Mouse (Mus musculus) erythroid progenitor cell, adult 5-6 weeks (primary cell): Measurements from ENCODE around the gene Phb2. TPM values are rescaled to one million over a fixed set of nuclear protein-coding genes. Genes with fewer than 3 reads are reported as not detected.

ENCODE experiments used
- ATAC-seq: replicated peaks from 2 replicates; pipeline ENCODE4 v1.8.0; 2016; ENCODE audit warnings: moderate number of reproducible peaks, mild to moderate bottlenecking, moderate TSS enrichment, inconsistent platforms; ENCODE audit not compliant: poor library complexity, low FRiP score, severe bottlenecking
- total RNA-seq, 2 experiments: library from RNA; stranded (forward) in 1 of 2; stranded (reverse) in 1 of 2; fragments of 150-400 nt in 1 of 2; fragments of 186-747, 209-891 nt in 1 of 2; gene quantifications; 2 replicates each; pipeline versions ENCODE4 v1.2.3 to v1.2.4; 2015 to 2017; ENCODE audit warnings: low replicate concordance in 2 of 2

Phb2 gene
- total RNA-seq, 2 experiments from 2014 or later: 61.2 to 79.9 TPM

DNA sequence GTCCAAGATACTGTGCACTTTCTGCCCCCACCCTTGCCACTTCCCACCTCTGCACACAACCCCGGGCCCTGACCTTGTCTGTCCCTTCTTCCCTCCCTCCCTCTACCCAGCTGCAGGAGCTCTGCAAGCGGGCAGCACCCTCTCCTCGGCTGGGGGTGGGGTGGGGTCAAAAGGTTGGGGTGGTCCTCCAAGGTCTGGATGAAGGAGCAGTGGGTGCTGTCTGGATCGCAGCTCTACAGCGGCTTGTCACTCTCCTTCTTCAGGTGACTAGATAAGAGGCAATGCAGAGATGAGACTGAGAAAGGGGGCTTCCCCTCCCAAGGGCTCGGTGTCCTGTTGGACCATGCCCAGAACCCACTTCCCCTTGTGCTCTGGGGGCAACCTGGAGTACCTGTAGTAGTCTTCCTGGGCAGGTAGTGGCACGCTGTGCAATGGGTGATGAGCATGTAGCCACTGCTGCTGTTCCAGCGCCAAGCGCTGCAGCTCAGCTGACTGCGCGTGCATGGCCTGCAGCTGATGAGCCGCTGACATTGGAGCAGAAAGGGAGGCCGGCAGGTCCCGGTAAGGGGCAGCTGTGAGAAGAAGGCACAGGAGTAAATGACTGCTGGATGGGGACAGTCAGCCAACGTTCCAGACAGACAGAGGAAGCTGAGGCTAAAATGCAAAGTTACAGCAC lies 30.8 kb downstream of the Phb2 start:
- no peak for ATAC-seq

DNA sequence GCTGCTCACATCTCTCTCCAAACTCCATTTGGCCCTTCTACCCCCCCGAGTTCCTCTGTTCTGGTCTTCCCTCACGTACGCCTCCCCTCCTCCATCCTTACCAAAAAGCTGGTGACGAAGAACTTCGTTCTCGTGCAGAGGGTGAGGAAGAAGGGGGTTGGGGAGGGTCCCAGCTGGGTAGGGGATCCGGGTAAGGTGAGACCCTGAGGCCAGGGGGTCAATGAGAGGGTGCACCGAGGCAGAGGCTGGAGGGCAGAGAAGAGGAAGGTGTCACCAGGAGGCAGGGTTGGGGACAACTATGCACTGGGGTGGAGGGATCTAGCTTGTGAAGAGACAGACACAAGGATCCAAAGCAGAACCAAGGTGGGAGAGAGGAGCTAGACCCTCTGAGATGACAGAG lies 31.5 kb downstream of the Phb2 start:
- no peak for ATAC-seq

DNA sequence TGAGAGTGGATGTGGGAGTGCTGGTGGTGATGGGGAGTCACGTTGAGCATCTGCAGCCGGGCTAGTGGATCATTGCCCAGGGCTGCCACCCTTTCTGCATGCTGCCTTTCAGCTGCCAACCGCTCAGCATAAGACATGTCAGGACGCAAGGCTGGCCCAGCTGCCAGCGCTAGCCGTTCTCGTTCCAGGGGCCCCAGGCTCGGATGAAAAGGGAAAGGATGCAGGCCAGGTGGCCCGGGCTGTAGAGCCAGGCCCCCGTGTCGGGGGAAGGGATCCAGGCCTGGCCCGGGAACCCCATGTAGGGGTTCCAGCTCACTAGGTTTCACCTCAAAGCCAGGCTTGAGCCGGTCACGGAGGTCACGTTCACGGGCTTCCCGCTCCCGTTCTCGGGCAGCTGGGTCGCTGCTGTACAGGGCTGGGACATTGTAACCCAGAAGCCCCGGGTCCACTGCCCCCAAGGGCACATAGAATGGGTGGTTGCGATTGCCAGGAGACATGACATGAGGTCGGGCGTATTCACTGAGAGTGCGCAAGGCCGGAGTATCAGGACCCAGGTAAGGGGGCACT lies 32.7 kb downstream of the Phb2 start:
- ATAC-seq: no peak

DNA sequence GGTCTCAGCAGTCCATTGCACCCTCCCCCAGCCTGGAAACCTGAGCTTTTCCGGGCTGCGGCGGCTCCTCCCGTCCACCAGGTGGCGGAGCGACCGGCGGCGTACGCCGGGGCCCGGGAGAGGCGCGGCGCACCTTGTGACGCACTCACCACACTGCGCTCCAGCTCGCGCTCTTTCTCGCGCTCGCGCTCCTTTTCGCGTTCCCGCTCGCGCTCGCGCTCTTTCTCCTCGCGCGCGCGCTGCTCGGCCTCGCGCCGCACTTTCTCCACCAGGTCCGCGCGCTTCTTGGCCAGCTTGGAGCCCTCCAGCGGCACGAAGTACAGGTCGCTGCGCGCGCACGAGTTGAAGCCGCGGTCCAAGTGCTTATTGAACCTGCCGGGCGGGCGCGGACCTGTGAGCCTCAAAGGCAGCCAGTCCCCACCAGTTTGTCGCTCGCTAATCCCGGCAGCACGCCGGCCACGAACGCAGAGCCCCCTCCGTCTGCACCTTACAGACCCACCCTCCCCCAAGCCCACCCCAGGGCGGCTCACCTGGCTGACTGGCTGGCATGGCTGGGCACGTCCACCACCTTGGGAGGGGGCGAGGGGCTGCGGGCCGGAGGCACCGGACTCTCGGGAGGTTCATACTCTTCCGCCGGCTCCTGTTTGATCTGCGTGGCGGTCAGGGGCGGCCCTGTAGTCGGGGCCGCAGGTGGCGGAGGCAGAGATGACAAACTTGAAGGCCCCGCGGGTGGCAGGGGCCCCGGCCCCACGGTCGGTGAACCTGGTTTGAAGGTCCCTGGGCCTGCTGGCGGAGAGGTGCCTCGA lies 33.6 kb downstream of the Phb2 start:
- peak; percentile 79 for ATAC-seq

DNA sequence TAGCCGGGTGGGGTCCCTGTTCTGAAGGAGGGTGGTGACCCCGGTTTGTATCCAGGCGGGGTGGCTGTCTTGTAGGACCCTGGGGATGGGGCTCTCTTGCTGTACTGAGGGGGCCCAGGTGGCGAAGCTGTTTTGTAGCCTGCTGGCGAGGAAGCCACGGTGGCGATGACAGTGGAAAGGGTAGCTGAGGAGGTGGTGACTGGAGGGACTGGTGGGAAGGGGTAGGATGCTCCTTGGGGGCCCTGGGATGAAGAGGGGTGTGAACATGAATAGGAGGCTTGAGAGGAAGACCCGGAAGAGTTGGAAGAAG lies 34.1 kb downstream of the Phb2 start:
- ATAC-seq: no peak

DNA sequence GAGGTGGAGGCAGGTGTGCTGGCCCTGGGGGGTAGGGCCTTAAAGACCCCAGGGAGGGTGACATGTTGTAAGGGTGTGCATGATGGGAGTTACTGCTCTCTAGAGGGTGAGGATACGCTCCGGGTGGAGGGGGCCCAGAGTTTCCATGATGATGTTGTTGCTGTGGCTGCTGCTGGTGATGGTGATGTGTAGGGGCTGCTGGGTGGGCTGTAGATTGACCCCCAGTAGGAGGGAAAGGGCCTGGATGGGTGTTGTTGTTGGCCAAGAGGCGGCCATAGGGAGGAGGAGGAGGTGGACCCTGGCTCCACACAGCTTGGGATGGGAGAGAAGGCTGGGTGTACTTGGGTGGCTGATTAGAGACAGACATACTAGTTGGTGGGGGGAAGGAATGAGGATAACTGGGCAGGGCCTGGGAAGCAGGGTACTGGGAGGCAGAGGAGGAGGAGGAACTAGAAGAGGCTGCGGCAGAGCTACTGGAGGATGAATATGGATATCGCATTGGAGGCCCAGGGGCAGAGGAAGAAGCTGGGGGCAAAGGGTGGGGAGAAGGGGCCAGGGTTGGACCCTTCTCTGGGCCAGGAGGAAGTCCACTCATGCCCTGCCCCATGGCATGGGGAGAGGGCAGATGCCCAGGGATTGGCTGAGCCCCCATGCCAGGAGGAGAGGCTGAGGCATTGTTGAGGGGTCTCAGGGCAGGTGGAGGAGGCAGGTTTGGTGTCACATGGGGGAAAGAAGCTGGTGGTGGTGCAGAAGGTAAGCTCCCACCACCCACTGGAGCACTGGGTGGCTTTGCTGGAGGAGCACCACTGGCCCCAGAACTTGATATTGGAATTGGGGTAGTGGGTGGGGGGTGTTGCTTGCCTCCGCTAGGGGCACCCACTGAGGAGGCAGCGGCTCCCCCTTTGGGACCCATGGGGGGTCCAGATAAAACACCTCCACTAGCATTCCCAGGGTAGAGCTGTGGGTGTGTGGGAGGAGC lies 34.8 kb downstream of the Phb2 start:
- no peak for ATAC-seq

DNA sequence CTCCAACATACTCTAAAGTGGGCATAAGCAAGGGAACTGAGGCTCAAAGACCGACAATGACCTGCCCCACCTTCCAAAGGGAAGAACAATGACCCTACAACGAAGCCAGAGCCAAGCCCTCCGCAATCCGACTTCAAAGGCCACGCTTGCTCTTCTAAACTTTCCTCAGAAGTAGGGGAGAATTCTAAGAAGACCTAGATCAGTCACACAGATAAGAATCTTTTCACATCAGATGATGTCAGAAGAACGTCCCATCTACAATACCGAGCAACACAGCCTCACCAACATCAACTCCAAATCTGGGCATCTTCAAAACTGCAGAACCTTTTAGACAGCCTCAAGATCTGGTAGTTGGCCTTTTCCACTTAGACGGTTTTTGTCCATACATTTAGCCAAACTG lies 38.3 kb downstream of the Phb2 start:
- ATAC-seq: no peak

DNA sequence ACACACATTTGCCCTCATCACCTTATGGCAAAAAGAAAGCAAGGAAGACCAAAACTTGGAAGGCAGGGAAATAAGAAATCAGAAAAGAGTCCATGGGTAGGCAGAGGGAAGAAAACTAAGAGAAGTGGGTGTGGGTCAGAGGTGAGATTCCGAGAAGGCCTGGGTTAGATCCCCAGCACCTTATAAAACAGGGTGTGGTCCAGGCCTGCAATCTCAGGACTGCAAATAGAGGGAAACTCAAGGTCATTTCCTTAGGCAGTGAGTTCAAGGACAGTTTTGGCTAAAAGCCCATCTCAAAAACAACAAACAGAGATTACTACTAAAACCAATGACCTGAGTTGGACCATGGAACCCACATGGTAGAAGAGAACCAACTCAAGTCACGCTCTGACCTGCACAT lies 41.7 kb downstream of the Phb2 start:
- no peak for ATAC-seq

DNA sequence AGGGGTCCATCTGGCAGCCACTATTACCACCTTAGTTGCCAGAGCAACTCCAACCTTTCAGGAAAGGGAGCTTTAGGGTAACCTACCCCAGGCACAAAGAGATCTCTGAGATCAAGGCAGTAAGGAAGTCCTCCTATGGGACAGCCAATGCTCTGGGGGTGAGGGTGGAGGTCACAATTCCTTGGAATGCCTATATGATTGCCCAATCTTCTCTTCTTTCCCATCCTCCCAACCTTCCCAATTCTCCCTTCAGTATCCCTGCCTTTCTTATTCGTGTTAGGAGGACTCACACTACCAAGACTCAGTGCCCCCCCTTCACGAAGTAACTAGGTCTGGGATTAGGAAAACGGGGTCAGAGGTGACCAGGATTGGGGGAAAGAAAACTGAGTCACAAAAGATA lies 43.2 kb downstream of the Phb2 start:
- ATAC-seq: no peak

DNA sequence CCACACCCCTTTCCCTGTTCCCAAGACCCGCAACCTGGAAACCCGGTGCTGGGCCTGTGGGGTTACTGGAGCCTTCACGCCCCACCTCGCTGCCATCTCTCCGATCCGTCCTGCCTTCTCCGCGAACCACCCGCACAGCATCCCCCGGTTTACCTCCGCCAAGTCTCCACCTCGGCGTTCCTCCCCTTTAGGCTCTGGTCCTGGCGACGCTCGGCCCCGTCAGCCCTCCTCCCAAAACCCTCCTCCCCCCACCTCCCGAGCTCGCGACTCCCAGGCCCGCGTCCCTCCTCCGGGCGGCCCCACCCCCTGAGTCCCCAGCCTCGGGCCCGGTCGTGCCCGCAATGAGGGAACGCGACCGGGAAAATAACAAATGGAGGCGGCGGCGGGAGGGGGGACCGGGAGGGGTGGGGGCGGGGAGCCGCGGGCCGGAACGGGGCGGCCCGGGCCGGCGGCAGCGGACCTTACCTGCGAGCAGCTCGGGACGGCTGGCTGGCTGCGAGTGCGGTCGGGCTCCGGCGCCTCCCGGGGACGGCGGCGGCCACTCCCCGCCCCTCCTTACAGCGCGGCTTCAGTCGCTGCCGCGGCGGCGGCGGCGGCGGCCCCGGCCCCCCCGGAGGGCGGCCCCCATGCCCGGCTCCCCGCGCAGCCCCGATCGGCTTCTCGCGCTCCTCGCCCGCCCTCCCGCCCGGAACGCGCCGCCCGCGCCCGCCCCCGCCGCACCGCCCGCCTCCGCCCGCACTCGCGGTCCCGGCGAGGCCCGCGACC lies 43.9 kb downstream of the Phb2 start, which contains the start of the genes Gm45234 and Atn1:
Gene Gm45234 (minus strand): TSS at position 191 of the 765 bp plus-strand sequence.
Gene Atn1 (minus strand): TSS at position 694 of the 765 bp plus-strand sequence.
- no peak for ATAC-seq

DNA sequence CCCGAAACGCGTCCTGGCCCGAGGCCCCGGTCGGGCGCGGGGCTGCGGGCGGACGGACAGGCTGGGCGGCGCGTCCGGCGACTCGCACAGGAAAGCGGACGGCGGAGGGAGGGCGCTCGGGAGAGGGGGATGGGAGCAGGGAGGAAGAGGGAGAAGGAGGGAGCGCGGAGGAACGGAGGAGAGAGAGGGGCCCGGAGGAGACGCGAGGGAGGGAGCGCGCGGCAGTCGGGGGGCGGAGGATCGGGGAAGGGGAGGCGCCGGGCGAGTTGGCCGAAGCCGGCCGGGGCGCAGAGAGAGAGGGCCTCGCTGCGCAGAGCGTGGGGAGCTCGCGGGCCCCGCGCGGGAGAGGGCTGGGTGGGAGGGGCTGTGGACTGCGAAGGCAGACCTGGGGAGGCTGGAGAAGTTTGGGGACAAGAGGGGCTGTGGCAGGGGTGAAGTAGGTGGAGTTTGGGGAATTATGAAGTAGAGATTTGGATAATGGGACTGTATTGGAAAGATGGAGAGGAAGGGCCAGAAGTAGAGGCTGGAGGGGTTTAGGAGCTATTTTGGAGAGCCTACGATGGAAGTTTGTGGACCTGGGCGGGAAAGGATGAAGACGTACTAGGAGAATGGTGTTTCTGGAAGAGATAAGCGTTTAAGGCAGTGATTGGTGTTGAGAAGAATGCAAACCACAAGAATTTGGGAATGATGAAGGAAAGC lies 44.7 kb downstream of the Phb2 start:
- no peak for ATAC-seq

DNA sequence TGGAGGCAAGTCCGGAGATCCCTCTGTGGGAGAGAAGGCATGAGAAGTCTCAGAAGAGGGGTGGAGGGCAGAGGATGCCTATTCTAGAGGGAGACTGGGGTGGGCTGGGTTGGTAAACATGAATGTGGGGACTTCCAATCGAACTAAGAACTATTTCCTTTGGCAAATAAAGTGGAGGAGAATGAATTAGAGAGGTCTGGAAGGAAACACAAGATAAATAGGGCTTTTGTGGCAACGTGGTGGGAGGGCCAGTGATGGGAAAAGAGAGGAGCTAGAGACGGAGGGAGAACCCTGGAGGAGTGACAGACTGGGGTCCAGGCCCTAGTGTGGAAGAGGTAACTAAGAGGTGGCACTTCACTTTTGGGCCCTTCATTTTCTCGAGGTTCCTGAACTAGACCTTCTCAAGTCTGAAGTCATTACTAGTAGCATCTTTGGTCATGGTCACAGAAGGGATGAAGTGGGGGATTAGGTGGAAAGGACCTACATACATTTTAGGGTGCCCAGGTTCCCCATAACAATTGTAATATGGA lies 45.3 kb downstream of the Phb2 start:
- no peak for ATAC-seq

DNA sequence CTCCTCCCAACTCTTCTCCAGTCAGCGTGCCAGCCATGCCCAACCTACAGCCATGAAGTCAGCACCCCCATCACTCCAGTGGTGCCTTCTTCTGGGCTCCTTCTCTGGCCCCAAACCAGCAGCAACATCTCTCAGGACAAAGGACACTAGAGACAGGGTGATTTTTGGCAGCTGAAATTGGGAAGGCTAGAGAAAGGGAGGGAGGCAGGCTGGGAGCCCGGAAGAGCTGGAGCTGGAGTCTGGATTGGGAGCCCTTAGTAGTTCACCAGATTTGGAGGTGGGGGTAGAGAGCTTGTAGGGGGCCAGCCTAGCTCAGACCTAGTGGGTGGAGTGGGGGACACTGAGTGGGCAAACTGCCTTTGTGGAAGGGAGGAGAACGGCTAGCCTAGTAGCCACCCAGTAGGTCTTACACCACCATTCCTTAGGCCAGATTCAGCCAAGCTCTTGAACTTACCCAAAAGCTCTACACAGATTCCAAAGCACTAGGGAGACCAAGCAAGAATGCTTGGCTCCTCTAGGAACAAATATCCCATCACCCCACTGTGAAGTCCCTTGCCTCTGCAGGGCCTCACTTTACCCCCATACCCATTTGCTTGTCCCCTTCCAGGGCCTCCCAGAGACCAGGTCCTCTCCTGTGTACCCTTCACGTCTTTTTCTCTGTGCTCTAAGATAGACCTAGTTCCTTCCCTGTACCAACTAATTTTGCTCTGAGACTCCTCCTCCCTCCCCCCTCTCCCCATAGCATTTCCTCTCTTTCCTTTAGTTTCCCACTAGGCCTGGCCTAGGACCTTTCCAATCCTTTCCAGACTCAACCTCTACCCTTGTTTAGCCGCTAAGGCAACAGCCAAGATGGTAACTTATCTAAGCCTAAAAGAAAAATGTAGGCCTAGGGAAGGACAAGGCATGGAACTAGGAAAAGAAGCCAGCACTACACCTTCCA lies 46.0 kb downstream of the Phb2 start:
- ATAC-seq: no peak

DNA sequence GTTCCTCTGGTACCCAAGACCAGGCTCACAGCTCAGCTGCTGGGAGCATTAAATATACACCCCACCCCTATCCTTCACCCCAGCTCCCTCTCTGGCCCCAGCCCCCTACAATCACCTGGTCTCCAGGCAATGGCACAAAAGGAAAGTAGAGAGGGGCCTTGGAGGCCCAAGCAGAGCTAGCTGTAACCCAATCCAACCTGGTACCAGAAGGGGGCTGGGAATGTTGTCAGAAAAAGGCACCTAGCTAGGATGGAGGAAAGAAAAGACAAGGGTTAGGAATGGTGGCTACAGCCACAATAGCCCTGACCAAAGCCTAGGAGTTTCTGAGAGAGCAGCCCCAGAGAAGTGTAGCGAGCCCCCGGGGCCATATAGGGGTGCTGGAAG lies 46.7 kb downstream of the Phb2 start:
- no peak for ATAC-seq

DNA sequence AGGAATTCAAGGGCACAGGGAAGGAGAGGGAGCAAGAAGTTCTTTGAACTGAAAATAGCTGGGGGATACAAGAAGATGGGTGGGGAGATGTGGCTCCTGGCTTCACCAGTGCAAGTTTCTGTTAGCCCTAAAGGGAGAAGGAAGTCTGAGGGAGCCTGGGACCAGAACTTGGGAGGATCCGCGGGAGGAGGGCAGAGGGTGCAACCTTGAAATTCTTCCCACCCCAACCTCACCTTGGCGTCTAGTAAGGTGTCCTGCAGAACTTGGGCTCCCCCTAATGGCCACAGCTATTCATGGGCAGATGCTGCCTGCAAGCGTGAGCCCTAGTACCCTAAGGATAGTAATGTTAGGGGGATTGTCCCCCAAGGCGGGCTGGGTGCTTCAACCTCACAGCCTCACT lies 47.1 kb downstream of the Phb2 start:
- ATAC-seq: peak; percentile 74

DNA sequence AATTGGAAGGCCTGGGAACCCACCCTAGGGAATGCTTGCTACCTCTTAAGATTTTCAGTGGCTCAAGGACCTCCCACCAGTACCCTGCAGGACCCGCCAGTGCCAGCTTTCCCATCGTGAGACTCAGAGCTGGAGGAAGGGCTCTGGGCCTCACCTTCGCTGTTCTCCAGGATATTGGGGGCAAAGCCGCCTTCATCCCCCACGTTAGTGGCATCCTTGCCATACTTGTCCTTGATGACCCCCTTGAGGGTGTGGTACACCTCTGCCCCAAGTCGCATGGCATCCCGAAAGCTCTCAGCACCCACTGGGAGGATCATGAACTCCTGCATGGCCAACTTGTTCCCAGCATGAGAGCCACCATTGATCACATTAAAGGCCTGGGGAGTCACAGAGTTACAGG lies 53.8 kb downstream of the Phb2 start:
- no peak for ATAC-seq
